9 mouse cellular contexts compared by ENCODE assay signal in the genomic region with DNA sequence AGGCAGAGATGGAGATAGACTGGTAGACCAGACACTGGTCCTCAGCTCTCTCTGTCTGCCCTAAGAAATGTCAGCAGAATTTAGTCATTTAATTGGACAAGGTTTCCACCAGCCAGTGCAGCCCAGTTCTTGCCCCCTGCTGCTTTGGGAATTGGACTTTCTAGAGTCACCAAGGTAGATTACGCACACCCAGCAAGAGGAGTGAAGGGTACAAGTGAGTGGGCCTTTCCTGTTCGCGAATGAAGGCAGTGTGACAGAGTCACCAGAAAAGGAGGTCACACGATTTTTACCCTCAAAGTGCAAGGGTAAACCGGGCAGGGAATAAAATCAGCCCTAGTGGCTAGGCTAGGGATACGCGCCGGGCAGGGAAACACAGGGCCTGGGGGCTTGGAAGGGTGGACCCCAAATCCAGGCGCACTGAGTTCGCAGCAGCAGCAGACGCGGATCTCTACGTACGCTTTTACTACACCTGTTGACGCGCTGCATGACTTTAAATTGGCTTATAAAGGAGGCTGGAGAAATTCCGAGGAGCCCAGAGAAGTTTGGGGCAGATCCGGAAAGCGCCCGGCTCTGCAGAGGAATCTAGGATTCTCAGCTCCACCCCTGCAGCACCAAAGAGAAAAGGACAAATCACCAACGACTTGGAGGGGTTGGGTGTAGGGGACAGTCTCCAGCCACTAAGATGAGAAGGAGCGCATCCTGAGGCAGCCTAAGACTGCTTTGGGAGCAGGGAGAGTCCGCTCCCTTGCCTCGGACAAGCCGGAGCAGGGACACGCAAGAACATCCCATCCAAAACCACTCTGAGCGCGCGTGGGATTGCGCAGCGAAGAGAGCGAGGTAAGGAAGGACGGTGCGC. TPM values are rescaled to one million over a fixed set of nuclear protein-coding genes. Genes with fewer than 3 reads are reported as not detected.
DNase-seq lines count a peak whose midpoint lies in the region; ATAC-seq and TF ChIP-seq lines count a peak whose summit lies in the region.
"Had no signal": no experiment of that assay in that cellular context is flagged by ENCODE, and none has a peak within 500 bp of the region (broad histone marks: within the 10 kb centered on the region; RNA-seq: fewer than 3 reads in every experiment).

A gene (plus strand): TSS at position 639 of the 856 bp plus-strand sequence.

- H3K9me3 ChIP-seq in G1E (replicated peaks), result peaks cover 38% of the 10 kb centered on the region
- H3K9me3 ChIP-seq in kidney, embryonic 16.5 days (ENCODE audit: low read length), result no peaks in the 10 kb centered on the region
- H3K9me3 ChIP-seq in midbrain, postnatal 0 days (ENCODE audit: low read length), result no peaks in the 10 kb centered on the region

- no peak for TF ChIP-seq CTCF in G1E (IDR thresholded peaks at IDR 0.05; ENCODE audit: low read depth, low read length)
- peak; percentile 9; the same call in 1 of the 2 replicates for TF ChIP-seq CTCF in midbrain, postnatal 0 days (IDR thresholded peaks at IDR 0.05)

- H3K9ac ChIP-seq in kidney, embryonic 16.5 days (replicated peaks; ENCODE audit: low read length), result peak within 1 kb of the TSS; percentile 54
- H3K9ac ChIP-seq in midbrain, postnatal 0 days (replicated peaks; ENCODE audit: low read length, poor library complexity, severe bottlenecking), result peak within 1 kb of the TSS; percentile 5

- ATAC-seq in G1E (ENCODE audit: extremely low read depth, insufficient number of reproducible peaks, low FRiP score, poor library complexity, severe bottlenecking), result no peak
- ATAC-seq in kidney, embryonic 16.5 days (ENCODE audit: low FRiP score, low TSS enrichment), result peak; percentile 60
- ATAC-seq in midbrain, postnatal 0 days (ENCODE audit: low FRiP score), result 0 out of 2 replicates have a peak, but pooled peaks have one; percentile 23

- peak; percentile 3 to 4 for DNase-seq in cerebellum, postnatal 14 days
- no peak for DNase-seq in cerebellum, adult 9-10 months
- DNase-seq in G1E (ENCODE audit: low spot score), result no peak
- DNase-seq in forelimb bud, embryonic 11.5 days (ENCODE audit: low read depth, low spot score), result peak; percentile 10
- DNase-seq in midbrain, postnatal 0 days (ENCODE audit: low spot score), result no peak
- no peak for DNase-seq in cerebellum, adult 11-12 months
- DNase-seq in MN1 (ENCODE audit: low spot score), result no peak

- H3K4me2 ChIP-seq in kidney, embryonic 16.5 days (replicated peaks; ENCODE audit: low read depth, low read length), result peak within 1 kb of the TSS; percentile 87
- H3K4me2 ChIP-seq in midbrain, postnatal 0 days (ENCODE audit: low read depth, low read length, poor library complexity, severe bottlenecking), result peak within 1 kb of the TSS; percentile 89

- H3K4me1 ChIP-seq in G1E (ENCODE audit: insufficient read depth, low read depth, low read length), result no peaks in the 10 kb centered on the region
- H3K4me1 ChIP-seq in kidney, embryonic 16.5 days (ENCODE audit: insufficient read depth, low read length), result peaks cover 14% of the 10 kb centered on the region
- 0 out of 2 replicates have a peak, but pooled peaks cover 4% of the 10 kb centered on the region for H3K4me1 ChIP-seq in midbrain, postnatal 0 days (ENCODE audit: insufficient read depth, low read length)

- WGBS in kidney, embryonic 16.5 days, result 4% methylated on average over 34 of the region's 34 CpGs
- WGBS in midbrain, postnatal 0 days, result 5% methylated on average over 34 of the region's 34 CpGs

- peak within 1 kb of the TSS; percentile 42; the same call in 1 of the 2 replicates for H3K4me3 ChIP-seq in G1E (ENCODE audit: low read depth, low read length)
- peak within 1 kb of the TSS; percentile 53 for H3K4me3 ChIP-seq in kidney, embryonic 16.5 days (ENCODE audit: low read length)
- peak within 1 kb of the TSS; percentile 41 for H3K4me3 ChIP-seq in midbrain, postnatal 0 days (ENCODE audit: low read depth, low read length)

- H3K36me3 ChIP-seq in G1E (replicated peaks), result no peaks in the 10 kb centered on the region
- no peaks in the 10 kb centered on the region for H3K36me3 ChIP-seq in kidney, embryonic 16.5 days (ENCODE audit: insufficient read depth, low read length)
- H3K36me3 ChIP-seq in midbrain, postnatal 0 days (ENCODE audit: insufficient read depth, low read length), result no peaks in the 10 kb centered on the region

- H3K27me3 ChIP-seq in G1E (ENCODE audit: insufficient read depth, low read length), result peaks cover 3% of the 10 kb centered on the region; the same call in 1 of the 2 replicates
- H3K27me3 ChIP-seq in kidney, embryonic 16.5 days (ENCODE audit: insufficient read depth, low read length), result peaks cover 35% of the 10 kb centered on the region
- peaks cover 20% of the 10 kb centered on the region for H3K27me3 ChIP-seq in midbrain, postnatal 0 days (ENCODE audit: insufficient read depth, low read length)

- H3K27ac ChIP-seq in kidney, embryonic 16.5 days (ENCODE audit: low read length), result no peak within 1 kb of the TSS
- no peak within 1 kb of the TSS for H3K27ac ChIP-seq in midbrain, postnatal 0 days (ENCODE audit: low read depth, low read length)

RNA-seq across cellular contexts. Expression of the gene that starts here (rescaled TPM):
- not detected in 2 replicates for total RNA-seq in G1E (2014; fragmentation: Nextera tagmentation)
- 0.05 and 0.17 TPM in 2 replicates for total RNA-seq in G1E (2017)
- not detected in 2 replicates for polyA plus RNA-seq in G1E (2012)
- polyA plus RNA-seq in kidney, embryonic 16.5 days (2015; fragmentation: Nextera tagmentation; extraction: Ambion mirVana), result 3.4 and 4.3 TPM in 2 replicates
- 2.1 and 3.2 TPM in 2 replicates for total RNA-seq in midbrain, postnatal 0 days (2014; rRNA removed)
- 2.8 and 3.3 TPM in 2 replicates for polyA plus RNA-seq in midbrain, postnatal 0 days (2015; fragmentation: Nextera tagmentation; extraction: Ambion mirVana)
- total RNA-seq: hematopoietic stem cell, adult 5-6 weeks had no signal

Comparison
In these comparisons a context has a peak if more than half of its experiments do, and no peak if none do; other contexts are left out.
1. DNase-seq: peak in cerebellum, postnatal 14 days (2 of 2) and forelimb bud, embryonic 11.5 days (single experiment); none in cerebellum, adult 9-10 months (single experiment), G1E (single experiment), midbrain, postnatal 0 days (single experiment), cerebellum, adult 11-12 months (single experiment) and MN1 (single experiment).
2. Peak in every context shown above with its lines, with median percentiles within 50 percentile points of each other: H3K4me3 ChIP-seq.